Mouse (Mus musculus) MN1 (cell line): ENCODE results near the gene Foxo6.

Experiments
- DNase-seq: peaks from one replicate; pipeline ENCODE4 v3.0.0-alpha.2; 2016; ENCODE audit warnings: low spot score

The Foxo6 gene

DNA sequence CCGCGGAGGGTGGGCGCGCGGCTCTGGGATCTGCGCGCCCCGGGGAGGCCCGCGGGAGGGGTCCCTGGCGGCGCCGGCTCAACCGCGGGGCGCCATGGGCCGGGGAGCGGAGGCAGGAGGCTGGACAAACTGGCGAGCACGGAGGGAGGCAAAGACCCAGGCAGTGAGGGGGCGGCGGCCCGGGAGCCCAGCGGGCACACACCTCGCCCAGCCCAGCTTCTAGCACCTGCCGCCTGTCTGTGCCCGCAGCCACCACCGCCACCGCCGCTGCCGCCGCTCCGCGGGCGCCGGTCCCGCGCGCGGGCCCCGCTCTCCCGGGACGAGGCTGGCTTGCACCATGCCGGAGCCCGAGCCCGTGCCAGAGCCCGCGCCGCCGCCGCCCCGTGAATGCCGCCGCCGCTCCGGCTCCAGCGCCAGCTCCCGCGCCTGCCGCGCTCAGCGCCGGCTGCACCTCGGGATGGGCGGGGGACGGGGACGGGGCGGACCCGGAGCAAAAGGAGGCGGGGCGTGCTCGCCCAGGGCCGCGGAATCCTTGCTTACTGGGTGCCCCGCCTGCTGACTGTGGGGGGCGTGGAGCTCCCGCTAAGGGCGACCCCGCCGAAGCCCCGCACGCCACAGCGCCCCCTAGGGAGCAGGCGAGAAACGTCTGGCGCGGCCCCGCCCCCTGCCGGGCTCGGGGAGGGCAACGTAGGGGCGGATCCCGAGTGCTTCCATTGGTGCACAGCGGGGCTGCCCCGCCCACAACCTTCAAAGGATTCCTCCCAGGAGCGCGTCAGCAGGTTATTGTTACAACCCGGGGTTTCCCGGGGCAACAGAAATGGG, at the start of gene Foxo6:
Gene Foxo6 (minus strand): TSS at position 60 of the 822 bp plus-strand sequence.
- DNase-seq: peak; percentile 92

DNA sequence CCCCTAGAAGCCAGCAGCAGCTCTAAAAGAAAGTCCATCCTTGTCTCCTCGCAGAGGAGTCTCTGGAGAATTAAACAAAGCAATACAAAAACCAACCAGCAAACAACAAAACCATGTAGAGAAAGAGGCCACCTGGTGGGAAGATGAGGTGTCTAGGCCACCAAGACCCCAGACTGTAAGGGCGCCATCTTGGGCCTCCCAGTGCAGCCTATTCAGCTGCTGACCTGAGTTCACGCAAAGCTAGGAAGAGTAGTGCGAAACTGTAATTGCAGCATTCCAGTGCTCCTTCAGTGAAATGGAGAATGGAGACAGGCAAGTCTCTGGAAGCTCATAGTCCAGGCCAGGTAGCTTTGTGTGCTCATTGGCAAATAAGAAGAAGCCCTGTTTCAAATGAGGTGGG, 47.2 kb upstream of the Foxo6 start:
- DNase-seq: no peak

DNA sequence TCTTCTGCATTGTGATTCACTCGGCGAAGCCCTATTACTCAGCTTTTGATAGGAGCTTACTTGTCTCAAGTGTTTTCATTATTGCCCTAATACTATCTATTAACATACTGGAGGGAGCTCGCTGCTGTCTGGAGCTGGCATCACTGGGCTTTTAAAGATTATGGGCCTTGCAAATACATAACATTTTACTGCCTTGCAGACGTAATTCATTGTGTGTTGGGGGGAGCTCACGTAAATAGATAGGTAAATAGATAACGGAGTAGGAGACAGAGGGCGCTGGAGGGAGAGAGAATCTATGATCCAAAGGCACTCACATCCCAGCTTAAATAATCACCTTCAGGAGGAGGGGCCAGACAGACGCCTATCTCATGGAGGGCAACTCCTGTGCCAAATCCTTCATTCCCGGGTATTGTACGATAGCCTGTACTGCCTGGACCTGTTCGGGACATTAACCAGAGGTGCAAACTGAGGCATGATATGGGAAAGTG, 45.8 kb upstream of the Foxo6 start:
- no peak for DNase-seq

DNA sequence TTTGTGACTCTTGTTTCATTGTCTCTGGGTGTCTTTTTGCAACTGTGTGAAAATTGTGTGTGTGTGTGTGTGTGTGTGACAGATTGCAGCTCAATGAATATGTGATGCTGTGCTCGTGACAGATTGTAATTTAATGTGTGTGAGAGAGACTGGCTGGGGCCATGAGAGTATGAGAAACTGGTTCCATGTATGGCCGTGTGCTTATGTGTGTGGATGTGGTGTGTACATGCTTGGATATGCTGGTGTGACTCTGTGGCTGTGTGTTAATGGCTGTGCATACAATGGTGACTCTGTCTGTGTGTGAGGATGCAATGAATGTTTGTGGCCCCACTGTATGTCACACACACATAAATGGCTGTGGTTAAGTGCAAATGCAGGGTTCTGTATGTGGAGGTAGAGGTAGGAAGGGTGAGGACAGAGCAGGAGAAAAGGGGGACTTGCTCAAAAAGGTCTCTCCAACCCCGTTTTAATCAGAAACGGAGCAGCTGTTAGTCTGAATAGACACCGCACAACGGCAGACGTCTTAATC, 45.3 kb upstream of the Foxo6 start:
- DNase-seq: no peak

DNA sequence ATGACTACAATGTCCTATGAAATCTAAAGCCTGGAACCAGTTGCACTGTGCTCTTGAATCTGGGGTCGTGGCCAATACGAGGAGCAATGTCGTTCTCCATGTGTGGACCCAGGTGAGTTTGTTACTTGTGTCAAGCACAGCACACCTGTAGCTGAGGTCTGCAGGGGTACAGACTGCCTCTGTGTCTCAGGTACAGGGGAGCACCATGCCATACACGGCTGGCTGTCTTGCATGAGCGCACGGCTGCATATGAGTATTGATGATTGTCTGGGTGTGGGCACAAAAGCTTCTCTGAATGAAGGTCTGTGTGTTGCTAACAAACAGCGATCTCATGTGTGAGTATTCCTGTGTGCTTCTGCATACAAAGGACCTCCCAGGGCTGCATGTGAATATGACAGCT, 44.8 kb upstream of the Foxo6 start:
- DNase-seq: no peak

DNA sequence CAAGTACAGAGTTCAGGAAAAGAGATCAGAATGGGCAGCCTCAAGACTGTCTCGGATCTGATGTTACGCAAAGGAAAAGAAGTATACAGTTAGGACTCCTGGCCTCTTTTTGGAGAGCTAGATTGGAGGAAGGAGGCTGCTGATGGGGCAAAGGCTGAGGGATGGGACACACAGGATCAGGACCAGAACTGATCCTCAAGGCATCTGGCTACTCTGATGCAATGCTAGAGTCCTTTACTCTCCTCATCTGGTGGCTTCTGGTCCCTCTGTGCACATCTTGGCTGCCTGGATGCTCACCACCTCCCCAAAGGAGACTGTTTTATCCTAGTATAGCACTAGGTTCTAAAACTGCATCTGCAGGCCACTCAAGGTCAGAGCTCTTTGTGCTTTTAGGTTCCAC, 44.4 kb upstream of the Foxo6 start:
- no peak for DNase-seq

DNA sequence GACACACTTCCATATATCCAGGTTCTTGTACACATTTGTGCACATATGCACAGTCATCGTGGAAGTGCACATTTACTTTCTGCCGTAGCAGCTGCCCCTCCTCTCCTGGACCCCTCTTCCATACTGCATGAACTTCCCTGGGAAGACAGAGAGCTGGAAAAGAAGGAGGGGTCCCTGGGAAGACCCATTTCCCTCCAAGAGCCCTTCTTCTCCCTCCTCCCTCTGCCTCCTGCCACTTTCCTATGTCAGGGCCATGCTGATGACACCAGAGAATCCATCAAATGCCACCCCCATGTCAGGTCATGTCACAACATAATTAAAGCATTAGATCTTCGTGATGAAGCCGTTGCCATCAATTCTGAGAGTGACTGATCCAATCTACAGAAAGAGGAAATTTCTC, 38.6 kb upstream of the Foxo6 start:
- no peak for DNase-seq

DNA sequence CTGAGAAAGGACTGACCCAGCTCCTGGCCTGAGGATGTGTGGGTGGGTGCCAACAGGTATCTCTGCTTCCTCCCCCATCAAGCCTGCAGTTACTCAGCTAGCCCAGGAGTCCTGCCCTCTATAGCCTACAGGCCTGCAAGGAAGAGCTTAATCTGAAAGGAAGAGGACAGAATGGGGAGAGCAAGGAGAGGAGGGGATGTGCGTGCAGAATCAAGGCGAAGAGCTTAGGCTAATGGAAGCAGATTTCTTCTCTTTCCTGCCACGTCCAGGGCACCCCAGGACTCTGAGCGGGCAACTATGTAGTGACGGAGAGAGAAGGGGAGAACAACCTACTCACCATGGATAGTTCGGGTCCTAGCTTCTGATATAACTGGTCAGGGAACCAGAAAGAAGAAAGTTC, 37.9 kb upstream of the Foxo6 start:
- DNase-seq: no peak

DNA sequence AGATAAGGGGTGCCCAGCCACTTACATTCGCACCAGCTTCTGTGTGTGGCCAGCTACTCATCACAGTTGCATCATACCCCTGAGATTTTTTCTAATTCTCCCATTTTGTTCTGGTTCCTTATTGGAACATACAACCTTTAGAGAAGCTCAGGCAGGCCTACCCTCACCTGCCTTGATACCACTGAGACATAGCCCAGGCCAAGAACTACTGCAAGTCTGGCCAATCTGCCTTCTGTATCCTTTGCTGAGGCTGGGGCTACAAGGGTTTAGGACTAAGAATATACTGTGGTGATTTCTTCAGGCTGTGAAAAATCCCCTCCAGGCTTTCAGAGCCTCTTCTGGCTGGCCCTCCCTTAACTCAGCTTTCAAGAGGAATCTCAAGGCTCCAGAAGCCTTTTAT, 36.7 kb upstream of the Foxo6 start:
- DNase-seq: no peak

DNA sequence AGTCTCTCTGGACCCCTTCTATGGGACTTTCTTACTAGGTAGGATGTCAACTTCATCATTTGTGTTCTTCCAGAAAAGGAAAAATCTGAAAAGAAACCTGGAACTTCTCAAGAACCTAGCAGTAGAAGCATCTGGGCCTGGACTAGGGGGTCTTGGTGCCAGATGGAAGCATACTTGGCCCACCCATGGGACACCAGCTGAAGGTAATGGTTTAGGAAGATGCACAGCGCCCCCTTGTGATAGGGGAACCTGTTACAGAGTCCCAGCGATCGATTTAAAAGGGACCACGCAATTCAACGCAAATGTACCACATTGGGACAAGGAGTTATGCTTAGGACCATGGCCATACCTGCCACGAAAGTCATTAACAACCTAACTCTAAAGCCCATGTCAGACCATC, 36.0 kb upstream of the Foxo6 start:
- DNase-seq: peak; percentile 16

DNA sequence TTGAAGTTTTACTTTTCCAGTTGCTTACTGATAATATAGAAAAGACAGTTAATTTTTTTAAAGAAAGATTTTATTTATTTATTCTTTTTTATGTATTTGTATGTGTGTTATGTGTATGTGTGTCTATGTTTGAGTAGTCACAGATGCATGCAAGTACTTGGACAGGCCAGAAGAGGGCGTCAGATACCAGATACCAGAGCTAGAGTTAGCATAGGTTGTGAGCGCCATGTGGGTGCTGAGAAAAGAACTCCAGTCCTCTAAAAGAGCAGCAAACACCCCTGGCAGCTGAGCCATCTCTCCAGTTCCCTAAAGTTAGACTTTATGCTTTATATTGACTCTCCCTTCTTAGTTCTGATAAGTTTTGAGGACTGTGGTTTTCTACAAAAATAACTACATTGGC, 30.4 kb upstream of the Foxo6 start:
- DNase-seq: no peak

DNA sequence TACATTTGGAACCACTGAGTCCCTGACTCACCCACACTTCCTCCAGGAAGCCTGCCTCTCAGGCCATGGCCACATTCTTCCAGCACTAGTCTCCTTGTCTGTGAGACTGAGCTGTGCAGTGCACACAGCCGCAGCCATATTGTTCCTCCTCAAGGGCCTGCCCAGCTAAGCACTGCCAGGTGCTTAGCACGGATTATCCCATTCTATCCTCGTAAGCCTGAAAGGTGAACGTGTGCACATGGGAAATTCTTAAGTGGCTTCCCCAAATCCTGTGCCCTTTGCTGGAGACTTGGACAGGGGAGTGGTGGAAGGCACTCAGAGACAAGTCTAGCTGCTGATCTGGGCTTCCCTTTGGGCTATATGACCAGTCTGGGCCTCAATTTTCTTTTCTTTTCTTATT, 29.6 kb upstream of the Foxo6 start:
- DNase-seq: no peak

DNA sequence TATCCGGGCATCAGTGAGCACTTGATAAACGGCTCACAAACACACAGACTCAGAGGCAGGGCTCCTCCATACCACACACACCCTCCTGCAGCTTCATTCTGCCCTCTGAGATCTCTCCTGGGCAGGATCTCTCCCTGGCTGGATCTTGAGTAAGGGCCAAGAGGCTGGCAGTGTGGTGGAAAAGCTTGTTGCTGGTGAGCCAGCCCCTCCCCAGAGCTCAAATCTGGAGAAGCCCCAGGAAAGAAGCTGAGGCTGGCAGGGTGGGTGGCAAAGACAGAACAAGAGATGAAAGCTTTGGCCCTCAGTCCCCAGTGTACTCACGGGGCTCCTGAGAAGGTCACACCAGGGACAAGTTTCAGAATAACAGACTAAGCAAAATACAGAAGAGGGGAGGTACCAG, 27.4 kb upstream of the Foxo6 start:
- DNase-seq: no peak

DNA sequence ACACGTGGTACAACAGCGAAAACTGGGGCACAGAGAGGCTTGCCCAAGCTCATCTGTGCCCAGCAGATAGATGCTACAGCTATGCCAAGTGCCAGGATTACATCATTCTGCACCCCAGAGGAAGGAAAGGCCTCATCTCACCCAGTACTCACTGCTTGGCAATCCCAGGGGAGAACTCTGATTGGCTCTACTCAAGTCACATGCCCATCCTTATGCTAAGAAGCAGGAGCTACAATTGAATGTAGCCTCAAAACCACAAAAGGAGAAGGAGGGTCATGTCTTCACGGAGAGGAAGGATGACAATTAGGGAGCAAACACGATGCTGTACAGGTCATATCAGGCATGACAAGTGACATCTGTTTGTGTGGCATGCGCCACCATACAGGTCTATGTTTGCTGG, 26.2 kb upstream of the Foxo6 start:
- DNase-seq: no peak

DNA sequence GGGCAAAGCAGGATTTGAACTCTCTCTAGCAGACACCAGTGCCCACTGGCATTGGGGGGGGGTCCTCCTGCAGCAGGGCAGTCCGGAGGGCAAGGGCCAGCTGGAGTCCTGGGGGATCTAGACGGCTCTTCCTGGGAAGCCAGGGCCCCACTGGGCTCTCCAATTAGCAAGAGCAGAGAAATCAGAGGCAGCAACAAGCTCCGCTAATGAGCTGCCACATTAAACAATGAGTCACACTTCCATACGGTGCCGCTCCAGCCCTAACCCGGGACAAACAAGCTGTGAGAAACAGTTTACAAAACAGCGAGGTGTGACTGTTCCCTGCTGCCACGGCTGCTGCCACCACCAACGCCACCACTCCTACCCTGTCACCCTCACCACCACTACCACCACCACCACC, 17.4 kb upstream of the Foxo6 start:
- peak; percentile 29 for DNase-seq

DNA sequence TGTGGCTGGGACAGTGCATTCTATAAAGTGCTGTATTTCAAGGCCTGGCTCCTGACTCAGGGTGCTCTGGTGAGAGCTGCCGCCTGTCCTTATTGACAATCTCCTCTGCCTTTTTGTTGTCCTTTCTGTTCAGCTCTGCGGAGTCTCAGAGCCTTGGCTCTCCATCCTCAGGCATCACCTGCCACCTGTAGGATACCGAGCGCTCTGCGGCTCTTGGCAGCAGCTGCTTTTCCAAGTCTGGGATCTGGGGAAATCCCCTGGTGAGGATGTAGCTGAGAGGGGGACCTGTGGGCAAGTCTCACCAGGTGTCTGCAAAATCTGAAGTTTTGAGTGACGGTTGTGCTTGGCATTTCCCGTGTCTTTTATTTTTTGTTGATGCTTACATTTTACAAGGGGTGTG, 12.1 kb upstream of the Foxo6 start:
- no peak for DNase-seq

DNA sequence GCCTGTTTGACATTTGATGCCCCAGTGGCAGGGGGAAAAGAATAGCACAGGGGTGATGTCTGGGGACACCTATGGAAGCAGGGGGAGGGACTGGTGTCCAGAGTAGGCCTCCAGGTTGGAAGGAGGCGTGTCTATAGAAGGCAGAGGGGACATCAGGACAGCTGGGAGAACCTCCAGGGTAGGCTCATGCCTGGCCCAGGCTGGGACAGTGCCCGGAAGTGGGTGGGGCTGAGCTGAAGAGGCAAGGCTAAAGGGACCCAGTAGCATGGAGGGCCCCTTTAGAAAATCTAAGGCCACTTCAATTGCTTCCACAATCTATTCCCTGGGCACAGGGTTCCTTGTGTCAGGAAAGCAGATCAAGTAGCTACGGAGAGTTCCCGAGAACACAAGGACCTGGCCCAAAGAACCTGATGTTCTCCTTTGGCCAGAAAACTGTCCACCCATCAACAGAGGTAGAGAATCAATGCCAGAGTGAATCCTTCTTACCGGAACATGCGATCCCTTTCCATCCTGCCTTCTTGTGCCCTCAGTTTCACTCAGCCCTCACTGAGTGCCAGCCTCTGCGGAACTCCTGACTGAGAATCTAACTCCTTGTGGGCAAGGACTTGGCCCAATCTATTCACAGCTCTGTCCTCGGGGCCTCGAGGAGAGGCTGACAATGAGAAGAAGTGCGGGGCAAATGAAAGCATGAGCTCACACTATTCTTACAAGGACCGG, 4.1 kb upstream of the Foxo6 start:
- DNase-seq: no peak

DNA sequence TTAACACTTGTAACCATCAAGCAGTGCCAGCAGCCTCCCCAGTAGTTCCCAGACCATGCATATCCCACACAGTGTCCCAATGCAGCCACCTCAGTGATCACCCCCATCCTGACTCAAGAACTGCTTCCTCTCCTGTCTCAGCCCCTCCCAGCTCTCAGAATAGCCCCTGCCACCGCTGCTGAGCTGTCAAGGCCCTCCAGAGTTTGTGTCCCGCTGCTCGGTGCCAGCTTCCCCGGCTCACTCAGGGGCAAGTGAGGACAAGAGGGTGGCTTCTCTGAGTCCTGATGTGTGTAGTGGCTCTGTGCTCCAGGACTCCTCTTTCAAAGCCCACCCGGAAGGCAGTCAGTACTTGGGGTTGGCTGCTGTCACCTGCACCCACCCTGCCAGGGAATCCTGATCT, 3.3 kb upstream of the Foxo6 start:
- no peak for DNase-seq

DNA sequence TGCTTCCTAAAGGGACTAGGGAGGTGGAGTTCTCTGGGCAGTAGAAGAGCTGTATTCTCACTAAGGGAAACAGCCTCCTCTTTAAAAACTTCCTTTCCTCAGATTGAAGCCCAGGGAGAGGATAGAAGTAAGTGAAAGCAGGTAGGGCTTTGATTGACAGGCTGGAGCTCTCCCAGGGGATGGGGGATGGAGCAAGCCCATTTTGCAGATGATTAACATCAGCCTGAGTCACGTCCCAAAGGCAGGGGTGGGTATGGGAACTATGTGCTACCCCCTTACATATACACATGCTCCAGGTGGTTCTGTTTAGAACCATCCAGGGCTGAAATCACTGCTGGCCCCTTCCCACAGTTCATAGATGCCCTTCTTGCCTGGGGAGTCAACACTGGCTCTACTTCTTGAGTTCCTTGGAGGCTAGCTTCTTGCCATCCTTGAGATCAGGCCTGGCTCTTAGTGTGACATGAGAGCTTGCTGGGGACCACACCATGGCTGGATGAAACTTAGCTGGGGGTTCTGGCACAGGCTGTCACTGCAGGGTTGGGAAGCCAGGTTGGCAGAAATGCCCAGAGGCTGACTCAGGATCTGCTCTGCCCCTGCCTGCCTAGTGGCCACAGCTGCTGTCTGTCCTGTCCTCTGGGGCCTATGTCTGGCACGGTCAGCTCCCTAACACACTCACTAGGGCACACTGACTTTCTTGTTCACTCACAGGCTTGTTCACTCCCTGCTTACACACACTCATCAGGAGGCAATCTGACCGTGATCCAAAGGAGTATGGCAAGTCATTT, 2.2 kb upstream of the Foxo6 start:
- DNase-seq: no peak

DNA sequence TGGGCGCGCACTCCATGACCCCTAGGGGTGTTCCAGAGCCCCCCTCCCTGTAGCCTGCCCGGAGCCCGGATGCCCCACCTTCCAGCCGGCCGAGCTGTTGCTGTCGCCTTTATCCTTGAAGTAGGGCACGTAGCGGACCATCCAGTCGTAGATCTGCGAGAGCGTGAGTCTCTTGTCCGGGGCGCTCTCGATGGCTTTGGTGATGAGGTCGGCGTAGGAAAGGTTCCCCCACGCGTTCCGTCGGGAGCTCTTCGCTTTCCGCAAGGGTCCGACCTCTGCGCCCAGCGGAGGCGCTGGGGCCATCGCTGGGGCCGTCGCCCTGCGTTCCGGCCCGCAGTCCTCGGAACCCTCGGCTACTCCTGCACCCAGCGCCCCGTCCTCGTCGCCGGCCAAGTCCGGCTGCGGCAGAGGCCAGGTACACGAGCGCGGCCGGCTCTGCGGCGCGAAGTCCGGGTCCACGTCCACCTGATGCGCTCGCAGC, 348 bp downstream of the Foxo6 start:
- peak; percentile 30 for DNase-seq

DNA sequence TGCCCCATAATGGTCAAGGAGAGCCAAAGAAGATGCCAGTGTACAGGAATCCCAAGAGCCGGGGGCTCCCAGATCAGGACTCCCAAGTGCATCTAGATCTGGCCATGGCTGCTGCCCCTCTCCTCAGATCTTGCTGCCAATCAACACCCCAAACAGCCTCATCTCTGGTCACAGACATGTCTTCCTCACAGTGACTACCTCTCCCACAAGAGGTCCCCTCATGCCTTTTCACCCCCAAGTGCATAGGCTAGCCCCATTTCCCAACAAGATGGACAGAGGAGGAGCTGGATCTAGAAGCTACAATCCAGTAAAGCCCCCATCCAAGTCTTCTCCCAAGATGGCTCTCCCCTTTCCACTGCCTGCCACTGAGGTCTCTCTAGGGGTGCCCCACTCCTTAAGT, 1.4 kb downstream of the Foxo6 start:
- no peak for DNase-seq

DNA sequence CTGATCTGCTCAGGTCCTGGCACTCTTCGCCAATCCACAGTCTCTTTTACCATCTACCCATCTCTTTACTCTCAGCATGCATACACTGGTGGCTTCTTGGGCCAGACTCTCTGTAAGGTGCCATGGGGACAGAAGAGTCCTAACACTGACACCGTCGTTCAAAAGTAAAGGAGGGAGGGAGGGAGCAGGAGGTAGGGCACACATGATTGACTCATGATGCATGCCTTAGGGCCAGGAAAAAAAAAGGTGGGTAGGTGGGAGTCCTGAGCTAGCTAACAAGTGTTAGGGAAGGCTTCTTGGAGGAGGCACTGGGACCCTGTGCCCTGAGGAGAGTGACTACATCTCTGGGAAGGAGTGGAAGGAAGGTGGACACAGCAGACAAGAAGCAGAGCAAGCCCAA, 1.9 kb downstream of the Foxo6 start:
- DNase-seq: no peak
